Mouse (Mus musculus): ENCODE measurements at regions not wholly inside any gene's neighbourhood (a gene's known extent, or its start where the extent isn't known, plus 50 kb on each side); places are given as distances from the start of the nearest gene placed in this dataset.

DNA sequence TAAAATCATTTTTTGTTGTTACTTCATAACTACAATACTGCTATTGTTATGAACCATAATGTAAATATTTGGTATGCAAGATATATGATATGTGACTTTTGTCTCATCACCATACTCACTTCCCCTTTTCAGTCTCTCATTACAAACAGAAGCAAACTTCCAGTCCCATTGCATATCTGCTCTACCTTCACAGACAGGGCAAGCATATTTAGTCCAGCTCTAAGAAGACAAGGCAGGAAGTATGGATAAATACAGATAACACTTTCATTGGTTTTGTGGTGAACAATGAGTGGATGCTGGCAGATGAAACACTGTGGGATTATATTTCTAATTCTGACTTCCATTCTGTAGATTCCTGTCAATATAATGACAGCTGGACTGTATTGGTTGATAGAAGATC lies 858.0 kb upstream of the Zeb2 start:
- TF ChIP-seq TCF12 (IDR thresholded peaks at IDR 0.05; ENCODE audit: insufficient read depth, poor library complexity, severe bottlenecking) = no peak
- TF ChIP-seq MYOD1 (IDR thresholded peaks at IDR 0.05; ENCODE audit: control insufficient read depth in 1 of 3, insufficient read length in 2 of 3, low read depth in 2 of 3) = no peak
- no peak for TF ChIP-seq MYOG (IDR thresholded peaks at IDR 0.05; ENCODE audit: control insufficient read depth in 1 of 3, insufficient read depth in 1 of 3, insufficient read length in 2 of 3, low read depth in 2 of 3)
- TF ChIP-seq POLR2A (IDR thresholded peaks at IDR 0.05; ENCODE audit: insufficient read length, low read depth) = no peak
- no peak for TF ChIP-seq CEBPB (IDR thresholded peaks at IDR 0.05; ENCODE audit: insufficient read depth, poor library complexity, severe bottlenecking)
- TF ChIP-seq REST (IDR thresholded peaks at IDR 0.05; ENCODE audit: insufficient read depth, insufficient read length) = no peak
- no peaks in the 10 kb centered on the region for H3K79me2 ChIP-seq (ENCODE audit: control insufficient read depth, insufficient read depth)
- no peaks in the 10 kb centered on the region for H3K27me3 ChIP-seq (ENCODE audit: control insufficient read depth, insufficient read depth, insufficient read length)
- H3K36me3 ChIP-seq (ENCODE audit: control insufficient read depth, insufficient read depth) = no peaks in the 10 kb centered on the region
- no peak overlapping the region for H3K4me3 ChIP-seq
- no peak overlapping the region for H3ac ChIP-seq (ENCODE audit: control insufficient read depth, insufficient read length)
- H3K4me2 ChIP-seq (ENCODE audit: low read depth) = no peak overlapping the region

DNA sequence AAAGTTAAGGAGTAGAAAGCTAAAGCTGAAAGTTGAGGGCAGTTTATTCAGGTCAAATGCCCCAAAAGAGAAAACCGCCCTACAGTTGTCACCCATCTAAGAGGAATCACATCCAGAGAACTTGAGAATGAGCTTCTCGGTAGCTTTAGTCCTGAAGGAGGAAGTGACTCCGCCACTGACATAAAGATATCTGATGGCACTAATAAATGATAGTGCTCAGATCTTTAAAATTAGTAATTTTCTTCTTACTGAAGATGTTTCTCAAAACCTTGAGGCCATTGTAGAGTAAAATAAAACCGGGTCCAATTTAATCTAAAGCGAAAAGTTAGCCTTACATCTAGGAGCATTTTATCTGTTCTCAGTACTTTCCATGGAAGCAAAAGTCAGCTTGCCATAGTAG lies 851.4 kb upstream of the Zeb2 start:
- Histone ChIP-seq H3K79me2 (ENCODE audit: control insufficient read depth, insufficient read depth) (no peaks in the 10 kb centered on the region), H3K4me3 (no peak overlapping the region), H3ac (ENCODE audit: control insufficient read depth, insufficient read length) (no peak overlapping the region), H3K27me3 (ENCODE audit: control insufficient read depth, insufficient read depth, insufficient read length) (no peaks in the 10 kb centered on the region), H3K4me2 (ENCODE audit: low read depth) (no peak overlapping the region), H3K36me3 (ENCODE audit: control insufficient read depth, insufficient read depth) (no peaks in the 10 kb centered on the region)
- no peak for TF ChIP-seq CEBPB (IDR thresholded peaks at IDR 0.05; ENCODE audit: insufficient read depth, poor library complexity, severe bottlenecking)
- no peak for TF ChIP-seq MAX (IDR thresholded peaks at IDR 0.05; ENCODE audit: low read depth)
- TF ChIP-seq TCF12 (IDR thresholded peaks at IDR 0.05; ENCODE audit: insufficient read depth, poor library complexity, severe bottlenecking) = no peak
- TF ChIP-seq POLR2AphosphoS2 (IDR thresholded peaks at IDR 0.05; ENCODE audit: insufficient read length, low read depth) = no peak
- TF ChIP-seq POLR2A (IDR thresholded peaks at IDR 0.05; ENCODE audit: insufficient read length, low read depth) = no peak
- no peak for TF ChIP-seq SRF (IDR thresholded peaks at IDR 0.05; ENCODE audit: control insufficient read depth, insufficient read length, low read depth)
- no peak for TF ChIP-seq MYOD1 (IDR thresholded peaks at IDR 0.05; ENCODE audit: control insufficient read depth in 1 of 3, insufficient read length in 2 of 3, low read depth in 2 of 3)
- TF ChIP-seq E2F4 (IDR thresholded peaks at IDR 0.05; ENCODE audit: insufficient read depth) = no peak
- no peak for TF ChIP-seq REST (IDR thresholded peaks at IDR 0.05; ENCODE audit: insufficient read depth, insufficient read length)
- TF ChIP-seq TCF3 (IDR thresholded peaks at IDR 0.05; ENCODE audit: insufficient read length, low read depth) = no peak
- no peak for TF ChIP-seq USF1 (IDR thresholded peaks at IDR 0.05; ENCODE audit: low read depth)
- TF ChIP-seq MYOG (IDR thresholded peaks at IDR 0.05; ENCODE audit: control insufficient read depth in 1 of 3, insufficient read depth in 1 of 3, insufficient read length in 2 of 3, low read depth in 2 of 3) = no peak

DNA sequence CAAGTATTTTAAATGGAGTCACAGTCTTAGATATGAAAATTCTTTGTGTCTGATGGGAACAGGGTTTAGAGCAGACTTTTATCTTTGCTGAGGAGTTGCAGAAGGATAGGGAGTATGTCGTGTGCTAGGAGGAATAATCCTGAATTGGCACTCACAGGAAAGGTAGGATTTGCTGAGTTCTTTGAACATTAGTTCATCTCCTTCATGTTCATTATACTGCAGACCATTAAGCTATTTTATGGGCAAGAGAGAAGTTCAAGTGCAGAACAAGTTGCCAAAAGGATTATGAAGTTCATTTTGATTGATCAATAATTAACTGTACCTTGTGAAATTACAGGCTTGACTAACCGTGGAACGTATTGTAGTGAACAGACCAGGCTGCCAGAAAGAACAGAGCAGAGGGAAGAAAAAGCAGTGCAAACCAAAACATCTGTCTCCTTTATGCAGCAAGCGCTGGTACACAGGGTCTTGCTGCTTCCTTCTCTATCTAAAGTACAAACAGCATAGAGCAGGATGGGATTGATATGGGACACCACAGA lies 839.7 kb upstream of the Zeb2 start:
- TF ChIP-seq USF1 (IDR thresholded peaks at IDR 0.05; ENCODE audit: low read depth) (no peak), TCF12 (IDR thresholded peaks at IDR 0.05; ENCODE audit: insufficient read depth, poor library complexity, severe bottlenecking) (no peak), TCF3 (IDR thresholded peaks at IDR 0.05; ENCODE audit: insufficient read length, low read depth) (no peak), CEBPB (IDR thresholded peaks at IDR 0.05; ENCODE audit: insufficient read depth, poor library complexity, severe bottlenecking) (no peak), E2F4 (IDR thresholded peaks at IDR 0.05; ENCODE audit: insufficient read depth) (no peak), SRF (IDR thresholded peaks at IDR 0.05; ENCODE audit: control insufficient read depth, insufficient read length, low read depth) (no peak), POLR2A (IDR thresholded peaks at IDR 0.05; ENCODE audit: insufficient read length, low read depth) (no peak), MAX (IDR thresholded peaks at IDR 0.05; ENCODE audit: low read depth) (no peak), MYOG (IDR thresholded peaks at IDR 0.05; ENCODE audit: control insufficient read depth in 1 of 3, insufficient read depth in 1 of 3, insufficient read length in 2 of 3, low read depth in 2 of 3) (no peak), POLR2AphosphoS2 (IDR thresholded peaks at IDR 0.05; ENCODE audit: insufficient read length, low read depth) (no peak), MYOD1 (IDR thresholded peaks at IDR 0.05; ENCODE audit: control insufficient read depth in 1 of 3, insufficient read length in 2 of 3, low read depth in 2 of 3) (no peak), REST (IDR thresholded peaks at IDR 0.05; ENCODE audit: insufficient read depth, insufficient read length) (no peak)
- Histone ChIP-seq H3K27me3 (ENCODE audit: control insufficient read depth, insufficient read depth, insufficient read length) (no peaks in the 10 kb centered on the region), H3K79me2 (ENCODE audit: control insufficient read depth, insufficient read depth) (no peaks in the 10 kb centered on the region), H3K36me3 (ENCODE audit: control insufficient read depth, insufficient read depth) (no peaks in the 10 kb centered on the region), H3K4me2 (ENCODE audit: low read depth) (no peak overlapping the region), H3ac (ENCODE audit: control insufficient read depth, insufficient read length) (no peak overlapping the region), H3K4me3 (no peak overlapping the region)

DNA sequence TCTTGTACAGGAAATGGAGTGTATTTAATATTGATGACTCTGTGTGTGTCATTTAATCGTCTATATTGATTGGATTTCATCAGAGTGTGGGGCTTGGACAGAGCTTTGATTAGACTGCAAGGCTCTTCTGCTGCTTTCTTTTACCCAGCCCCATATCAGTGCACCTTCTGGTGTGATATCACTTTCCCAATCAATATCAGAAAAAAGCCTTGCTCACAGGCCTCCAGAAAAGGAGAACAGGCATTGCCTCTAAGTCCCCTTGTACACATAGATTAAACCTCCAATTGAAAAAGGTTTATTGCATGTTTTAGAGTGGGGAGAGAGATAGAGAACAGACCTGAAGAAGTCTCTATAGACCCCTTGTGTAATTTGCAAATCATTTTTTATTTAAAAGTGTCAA lies 831.6 kb upstream of the Zeb2 start:
- Histone ChIP-seq H3K36me3 (ENCODE audit: control insufficient read depth, insufficient read depth) (no peaks in the 10 kb centered on the region), H3K4me3 (no peak overlapping the region), H3ac (ENCODE audit: control insufficient read depth, insufficient read length) (no peak overlapping the region), H3K4me2 (ENCODE audit: low read depth) (no peak overlapping the region), H3K27me3 (ENCODE audit: control insufficient read depth, insufficient read depth, insufficient read length) (no peaks in the 10 kb centered on the region), H3K79me2 (ENCODE audit: control insufficient read depth, insufficient read depth) (no peaks in the 10 kb centered on the region)
- TF ChIP-seq USF1 (IDR thresholded peaks at IDR 0.05; ENCODE audit: low read depth) = no peak
- TF ChIP-seq REST (IDR thresholded peaks at IDR 0.05; ENCODE audit: insufficient read depth, insufficient read length) = no peak
- no peak for TF ChIP-seq POLR2A (IDR thresholded peaks at IDR 0.05; ENCODE audit: insufficient read length, low read depth)
- TF ChIP-seq SRF (IDR thresholded peaks at IDR 0.05; ENCODE audit: control insufficient read depth, insufficient read length, low read depth) = no peak

DNA sequence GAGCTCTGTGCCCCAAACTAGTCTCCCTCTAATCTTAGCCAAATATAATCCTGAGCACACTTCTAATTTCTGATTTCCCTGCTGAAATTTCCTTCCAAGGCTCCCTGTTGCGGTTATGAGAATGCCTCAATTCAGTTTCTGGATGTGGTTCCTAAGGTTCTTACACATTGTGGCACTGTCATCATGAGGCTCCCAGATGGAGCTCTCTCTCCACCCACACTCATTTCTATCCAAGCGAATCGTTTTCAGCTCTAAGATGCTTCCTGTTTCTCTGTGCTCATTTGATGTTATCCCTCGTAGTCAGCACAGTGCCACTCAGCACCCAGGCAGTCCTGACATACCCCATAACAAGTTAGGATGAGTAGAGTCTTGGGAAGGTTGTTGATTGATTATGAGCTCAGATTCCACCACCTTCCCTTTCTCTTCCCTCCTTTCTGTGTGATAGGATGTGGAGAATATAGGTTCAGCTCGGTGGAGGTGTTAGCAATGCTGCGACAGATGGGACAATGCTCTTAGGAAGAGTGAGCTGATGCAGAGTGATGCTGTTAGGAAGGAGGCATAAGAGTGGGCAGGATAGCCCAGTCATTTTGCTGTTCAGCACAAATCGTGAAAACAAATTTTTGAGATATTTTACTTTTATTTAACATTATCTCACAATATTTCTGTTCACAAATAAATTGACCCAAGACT lies 808.7 kb upstream of the Zeb2 start:
- H3K4me2 ChIP-seq (ENCODE audit: low read depth) = no peak overlapping the region
- no peak overlapping the region for H3ac ChIP-seq (ENCODE audit: control insufficient read depth, insufficient read length)
- no peak for TF ChIP-seq USF1 (IDR thresholded peaks at IDR 0.05; ENCODE audit: low read depth)
- TF ChIP-seq CEBPB (IDR thresholded peaks at IDR 0.05; ENCODE audit: insufficient read depth, poor library complexity, severe bottlenecking) = no peak
- TF ChIP-seq POLR2A (IDR thresholded peaks at IDR 0.05; ENCODE audit: insufficient read length, low read depth) = no peak
- TF ChIP-seq TCF12 (IDR thresholded peaks at IDR 0.05; ENCODE audit: insufficient read depth, poor library complexity, severe bottlenecking) = no peak
- no peak for TF ChIP-seq TCF3 (IDR thresholded peaks at IDR 0.05; ENCODE audit: insufficient read length, low read depth)
- TF ChIP-seq POLR2AphosphoS2 (IDR thresholded peaks at IDR 0.05; ENCODE audit: insufficient read length, low read depth) = no peak
- TF ChIP-seq SRF (IDR thresholded peaks at IDR 0.05; ENCODE audit: control insufficient read depth, insufficient read length, low read depth) = no peak
- TF ChIP-seq MYOD1 (IDR thresholded peaks at IDR 0.05; ENCODE audit: control insufficient read depth in 1 of 3, insufficient read length in 2 of 3, low read depth in 2 of 3) = no peak
- TF ChIP-seq MYOG (IDR thresholded peaks at IDR 0.05; ENCODE audit: control insufficient read depth in 1 of 3, insufficient read depth in 1 of 3, insufficient read length in 2 of 3, low read depth in 2 of 3) = no peak
- no peaks in the 10 kb centered on the region for H3K36me3 ChIP-seq (ENCODE audit: control insufficient read depth, insufficient read depth)
- H3K4me3 ChIP-seq = no peak overlapping the region
- H3K79me2 ChIP-seq (ENCODE audit: control insufficient read depth, insufficient read depth) = no peaks in the 10 kb centered on the region
- no peaks in the 10 kb centered on the region for H3K27me3 ChIP-seq (ENCODE audit: control insufficient read depth, insufficient read depth, insufficient read length)
